Mouse (Mus musculus): ENCODE data around the gene Efcab9. TPM values are rescaled to one million over a fixed set of nuclear protein-coding genes. Genes with fewer than 3 reads are reported as not detected.
A peak's percentile ranks its signal among the peaks of the same experiment; 100 is the strongest.

The Efcab9 gene
- polyA plus RNA-seq, 1 experiment from 2014 or later: 0.25 TPM

GRCm38 (mm10) chr11:32553311-32554140, 21.6 kb upstream of the Efcab9 start:
- WGBS: 82% methylated on average over 14 of the region's 14 CpGs
- Histone ChIP-seq H3K36me3 (no peaks in the 10 kb centered on the region), H3K4me1 (replicated peaks) (peaks cover 44% of the 10 kb centered on the region), H3K4me3 (no peak overlapping the region), H3K27me3 (no peaks in the 10 kb centered on the region), H3K9ac (no peak overlapping the region), H3K4me2 (no peak overlapping the region), H3K9me3 (no peaks in the 10 kb centered on the region), H3K27ac (replicated peaks) (0 out of 2 replicates have a peak overlapping the region, but pooled peaks have one; percentile 45)
- no peak for ATAC-seq (ENCODE audit: low FRiP score, low read depth)

- 60% methylated on average over 13 of the region's 13 CpGs for WGBS
- Histone ChIP-seq H3K27me3 (no peaks in the 10 kb centered on the region), H3K9me3 (no peaks in the 10 kb centered on the region), H3K4me3 (no peak overlapping the region), H3K9ac (no peak overlapping the region), H3K4me2 (0 out of 2 replicates have a peak overlapping the region, but pooled peaks have one; percentile 2), H3K4me1 (replicated peaks) (peaks cover 44% of the 10 kb centered on the region), H3K27ac (replicated peaks) (peak overlapping the region; percentile 45), H3K36me3 (no peaks in the 10 kb centered on the region)
- ATAC-seq (ENCODE audit: low FRiP score, low read depth): 0 out of 2 replicates have a peak, but pooled peaks have one; percentile 27
Measured at GRCm38 (mm10) chr11:32552401-32553090, 20.7 kb upstream of the Efcab9 start.

GRCm38 (mm10) chr11:32551579-32552297, 19.9 kb upstream of the Efcab9 start:
- Histone ChIP-seq H3K36me3 (no peaks in the 10 kb centered on the region), H3K4me3 (no peak overlapping the region), H3K9ac (no peak overlapping the region), H3K27me3 (no peaks in the 10 kb centered on the region), H3K9me3 (no peaks in the 10 kb centered on the region), H3K4me1 (replicated peaks) (peaks cover 45% of the 10 kb centered on the region), H3K27ac (replicated peaks) (peak overlapping the region; percentile 45), H3K4me2 (0 out of 2 replicates have a peak overlapping the region, but pooled peaks have one; percentile 2)
- ATAC-seq (ENCODE audit: low FRiP score, low read depth): peak; percentile 78
- 53% methylated on average over 12 of the region's 12 CpGs for WGBS

DNA sequence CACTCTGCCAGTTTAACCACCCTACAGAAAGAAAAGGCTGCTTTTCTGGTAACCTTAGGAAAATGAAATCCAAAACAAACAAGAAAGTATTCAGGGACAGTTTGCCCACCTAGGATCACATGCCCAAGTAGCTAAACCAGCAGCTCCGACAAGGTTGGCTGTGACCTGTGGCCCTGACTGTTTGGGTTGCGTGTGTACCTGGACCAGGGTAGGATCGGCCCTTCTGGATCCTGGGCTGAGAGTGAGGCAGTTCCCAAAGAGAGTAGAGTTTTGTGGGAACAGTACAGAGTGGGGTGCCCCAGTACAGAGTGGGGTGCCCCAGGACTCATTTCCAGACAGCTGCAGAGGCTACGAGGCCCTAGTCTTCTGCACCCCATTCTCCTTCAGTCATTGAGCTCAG, 19.2 kb upstream of the Efcab9 start:
- 94% methylated on average over 4 of the region's 4 CpGs for WGBS
- Histone ChIP-seq H3K4me2 (no peak overlapping the region), H3K9me3 (no peaks in the 10 kb centered on the region), H3K36me3 (no peaks in the 10 kb centered on the region), H3K4me1 (replicated peaks) (peaks cover 49% of the 10 kb centered on the region), H3K9ac (no peak overlapping the region), H3K27ac (replicated peaks) (no peak overlapping the region), H3K4me3 (no peak overlapping the region), H3K27me3 (no peaks in the 10 kb centered on the region)
- no peak for ATAC-seq (ENCODE audit: low FRiP score, low read depth)

DNA sequence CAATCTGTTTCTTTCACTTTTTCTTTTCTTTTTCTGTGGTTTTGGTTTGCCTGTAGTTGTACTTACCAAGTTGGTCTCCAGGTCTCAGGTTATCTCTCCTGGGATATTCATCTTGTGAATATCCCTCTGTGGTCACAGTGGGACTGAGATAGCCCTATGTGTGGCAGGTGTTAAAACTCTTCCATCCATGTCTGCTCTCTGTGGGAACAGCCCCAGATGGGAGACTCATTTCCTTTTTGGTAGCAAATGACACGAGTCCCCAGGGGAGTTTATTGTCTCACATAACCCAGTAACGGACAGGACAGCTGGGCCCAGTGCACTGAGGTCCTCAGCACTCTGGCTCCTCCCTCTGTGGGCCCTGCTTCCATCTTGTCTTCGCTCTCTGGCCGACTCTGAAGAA, 18.2 kb upstream of the Efcab9 start:
- ATAC-seq (ENCODE audit: low FRiP score, low read depth): no peak
- Histone ChIP-seq H3K27ac (replicated peaks) (no peak overlapping the region), H3K36me3 (no peaks in the 10 kb centered on the region), H3K9ac (no peak overlapping the region), H3K4me2 (no peak overlapping the region), H3K27me3 (no peaks in the 10 kb centered on the region), H3K4me1 (replicated peaks) (peaks cover 52% of the 10 kb centered on the region), H3K4me3 (no peak overlapping the region), H3K9me3 (no peaks in the 10 kb centered on the region)
- WGBS: 40% methylated on average over 4 of the region's 4 CpGs

DNA sequence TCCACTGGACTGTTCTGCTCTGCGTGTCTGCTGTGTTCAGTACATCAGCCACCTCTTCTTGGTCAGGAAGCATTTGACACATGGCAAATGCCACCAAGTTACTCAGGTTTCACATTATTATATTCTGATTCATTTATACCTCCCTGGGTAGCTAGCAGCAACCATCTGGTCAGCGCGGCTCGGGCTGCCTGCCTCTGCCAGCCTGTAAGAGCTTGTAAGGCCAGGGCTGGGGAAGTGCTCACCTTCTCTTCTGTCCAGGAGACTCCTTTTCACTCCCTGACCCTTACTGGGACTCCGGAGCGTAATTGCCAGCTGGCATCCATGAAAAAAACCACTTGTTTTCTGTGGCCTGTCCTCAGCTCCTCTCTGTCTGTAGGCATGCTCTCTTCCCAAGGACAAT, 17.4 kb upstream of the Efcab9 start:
- Histone ChIP-seq H3K27me3 (no peaks in the 10 kb centered on the region), H3K4me2 (no peak overlapping the region), H3K9ac (0 out of 2 replicates have a peak overlapping the region, but pooled peaks have one; percentile 26), H3K4me3 (no peak overlapping the region), H3K4me1 (replicated peaks) (peaks cover 52% of the 10 kb centered on the region), H3K9me3 (no peaks in the 10 kb centered on the region), H3K27ac (replicated peaks) (peak overlapping the region; percentile 57; the same call in 1 of the 2 replicates), H3K36me3 (no peaks in the 10 kb centered on the region)
- no peak for ATAC-seq (ENCODE audit: low FRiP score, low read depth)
- WGBS: 45% methylated on average over 6 of the region's 6 CpGs

DNA sequence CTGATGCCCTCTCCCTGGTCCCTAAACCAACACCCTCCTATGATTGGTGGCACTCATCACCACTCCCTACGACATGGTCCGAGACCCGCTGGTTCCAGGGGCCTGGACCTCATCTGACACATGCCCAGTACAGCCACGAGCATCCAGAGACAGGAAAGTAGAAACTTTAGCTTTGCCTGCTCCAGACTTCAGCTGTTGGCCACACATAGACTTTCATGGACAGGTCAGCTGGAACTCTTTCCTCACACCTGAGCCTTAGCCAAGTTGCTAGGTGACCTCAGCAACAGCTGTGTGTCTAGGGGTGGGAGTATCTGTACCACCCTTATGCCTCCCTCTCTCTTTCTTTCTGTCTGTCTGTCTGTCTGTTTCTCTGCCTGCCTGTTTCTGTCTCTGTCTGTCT, 16.4 kb upstream of the Efcab9 start:
- H3K9ac ChIP-seq: no peak overlapping the region

DNA sequence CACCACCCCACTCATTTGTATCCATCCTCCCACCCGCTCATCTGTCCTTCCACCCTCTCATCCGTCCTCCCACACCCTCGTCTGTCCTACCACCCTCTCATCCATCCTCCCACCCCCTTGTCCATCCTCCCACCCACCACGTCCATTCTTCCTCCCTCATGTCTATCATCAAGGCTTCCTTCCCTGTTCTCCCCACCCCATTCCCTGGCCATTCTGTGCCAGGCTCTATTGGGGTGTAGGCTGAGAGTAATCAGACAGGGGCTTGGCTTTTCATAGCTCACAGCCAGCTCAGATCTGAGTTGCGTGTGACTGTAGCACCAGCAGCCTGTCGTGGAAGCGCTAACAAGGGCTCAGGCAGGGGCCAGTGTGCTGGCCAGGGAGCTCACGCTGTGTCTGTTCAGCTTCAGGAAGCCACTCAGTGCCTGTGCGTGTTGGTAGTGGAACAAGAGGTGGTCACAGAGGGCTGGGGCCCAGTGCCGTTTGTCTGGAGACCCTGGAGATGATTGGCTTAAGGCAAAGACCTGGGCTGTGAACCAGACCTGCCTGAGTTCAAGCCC, 15.6 kb upstream of the Efcab9 start:
- Histone ChIP-seq H3K9me3 (no peaks in the 10 kb centered on the region), H3K4me1 (replicated peaks) (peaks cover 40% of the 10 kb centered on the region), H3K27me3 (no peaks in the 10 kb centered on the region), H3K4me2 (no peak overlapping the region), H3K4me3 (no peak overlapping the region), H3K27ac (replicated peaks) (no peak overlapping the region), H3K36me3 (no peaks in the 10 kb centered on the region), H3K9ac (no peak overlapping the region)
- no peak for ATAC-seq (ENCODE audit: low FRiP score, low read depth)
- 69% methylated on average over 10 of the region's 10 CpGs for WGBS

More for the DNA sequence above, 16.4 kb upstream of the Efcab9 start:
- 88% methylated on average over 4 of the region's 4 CpGs for WGBS
- Histone ChIP-seq H3K4me3 (no peak overlapping the region), H3K4me1 (replicated peaks) (peaks cover 48% of the 10 kb centered on the region), H3K9me3 (no peaks in the 10 kb centered on the region), H3K4me2 (no peak overlapping the region), H3K36me3 (no peaks in the 10 kb centered on the region), H3K27ac (replicated peaks) (no peak overlapping the region), H3K27me3 (no peaks in the 10 kb centered on the region)
- no peak for ATAC-seq (ENCODE audit: low FRiP score, low read depth)

GRCm38 (mm10) chr11:32546483-32546882, 14.6 kb upstream of the Efcab9 start:
- peaks cover 30% of the 10 kb centered on the region for H3K4me1 ChIP-seq (replicated peaks)
- no peaks in the 10 kb centered on the region for H3K9me3 ChIP-seq
- no peak overlapping the region for H3K4me2 ChIP-seq
- H3K27me3 ChIP-seq: no peaks in the 10 kb centered on the region
- H3K36me3 ChIP-seq: no peaks in the 10 kb centered on the region
- WGBS: 62% methylated on average over 5 of the region's 5 CpGs
- 0 out of 2 replicates have a peak, but pooled peaks have one; percentile 16 for ATAC-seq (ENCODE audit: low FRiP score, low read depth)
- no peak overlapping the region for H3K4me3 ChIP-seq
- H3K9ac ChIP-seq: no peak overlapping the region
- H3K27ac ChIP-seq (replicated peaks): peak overlapping the region; percentile 40; the same call in 1 of the 2 replicates

DNA sequence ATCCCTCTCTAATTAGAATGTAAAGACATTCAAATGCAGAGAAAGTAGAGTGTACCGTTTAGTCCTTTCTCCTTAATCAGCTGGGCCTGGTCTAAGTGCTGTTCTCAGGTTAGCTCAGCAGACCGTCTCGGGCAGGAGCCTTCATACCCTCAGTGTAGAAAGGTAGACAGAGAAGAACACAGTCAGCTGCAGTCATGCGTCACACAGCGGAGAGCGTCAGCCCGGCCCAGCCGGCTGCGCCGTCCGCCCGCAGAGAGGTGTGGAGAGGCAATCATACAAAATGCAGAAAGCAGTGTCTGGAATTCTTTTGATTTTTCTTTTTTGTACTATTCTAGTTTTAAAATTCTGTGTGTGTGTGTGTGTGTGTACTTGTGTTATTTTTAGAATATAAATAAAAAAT, 13.7 kb upstream of the Efcab9 start:
- 0 out of 2 replicates have a peak overlapping the region, but pooled peaks have one; percentile 40 for H3K27ac ChIP-seq (replicated peaks)
- no peak overlapping the region for H3K9ac ChIP-seq
- WGBS: 42% methylated on average over 12 of the region's 12 CpGs

DNA sequence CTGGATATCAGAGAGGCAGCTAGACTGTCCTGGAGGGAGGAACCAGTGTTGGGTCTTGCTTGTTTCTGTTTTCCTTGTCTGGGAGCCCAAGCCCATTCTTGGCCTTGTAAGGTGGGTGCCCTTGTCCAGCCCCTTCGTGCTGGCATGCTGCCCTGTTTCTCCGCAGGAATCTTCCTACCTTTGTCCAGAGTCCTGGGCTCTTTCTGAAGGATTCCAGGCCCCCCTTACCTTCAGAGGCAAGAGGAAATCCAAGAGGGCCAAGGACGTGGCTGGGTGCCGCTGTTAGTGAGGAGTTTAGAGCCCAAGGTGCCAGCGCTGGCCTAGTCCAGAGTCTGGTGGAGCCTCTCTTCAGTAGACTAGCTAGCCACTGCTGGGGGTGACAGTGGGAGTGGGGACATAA, 12.6 kb upstream of the Efcab9 start:
- no peak for ATAC-seq (ENCODE audit: low FRiP score, low read depth)
- Histone ChIP-seq H3K9ac (no peak overlapping the region), H3K4me1 (replicated peaks) (peaks cover 16% of the 10 kb centered on the region), H3K4me2 (no peak overlapping the region), H3K27me3 (no peaks in the 10 kb centered on the region), H3K4me3 (no peak overlapping the region), H3K27ac (replicated peaks) (no peak overlapping the region), H3K9me3 (no peaks in the 10 kb centered on the region), H3K36me3 (no peaks in the 10 kb centered on the region)
- 89% methylated on average over 5 of the region's 5 CpGs for WGBS

More for the DNA sequence above, 13.7 kb upstream of the Efcab9 start:
- Histone ChIP-seq H3K36me3 (no peaks in the 10 kb centered on the region), H3K4me3 (no peak overlapping the region), H3K4me1 (replicated peaks) (peaks cover 25% of the 10 kb centered on the region), H3K27me3 (no peaks in the 10 kb centered on the region), H3K9me3 (no peaks in the 10 kb centered on the region), H3K4me2 (no peak overlapping the region)
- no peak for ATAC-seq (ENCODE audit: low FRiP score, low read depth)
